Mouse (Mus musculus): ENCODE data around the gene Tmprss2. TPM values are rescaled to one million over a fixed set of nuclear protein-coding genes. Genes with fewer than 3 reads are reported as not detected.

Gene Tmprss2
- polyA plus RNA-seq, 1 experiment from 2014 or later: 22.1 TPM

- H3K4me1 ChIP-seq (replicated peaks; ENCODE audit: control insufficient read depth, insufficient read depth, low read length): peaks cover 9% of the 10 kb centered on the region; the same call in 1 of the 2 replicates
- no peaks in the 10 kb centered on the region for H3K9me3 ChIP-seq (ENCODE audit: control insufficient read depth)
- H3K4me2 ChIP-seq (replicated peaks; ENCODE audit: low read depth): peak overlapping the region; percentile 82
- H3K9ac ChIP-seq (ENCODE audit: low read depth, low read length): peak overlapping the region; percentile 58; the same call in 1 of the 2 replicates
- peaks cover 42% of the 10 kb centered on the region for H3K27me3 ChIP-seq (replicated peaks; ENCODE audit: control insufficient read depth, insufficient read depth, low read length)
- no peaks in the 10 kb centered on the region for H3K36me3 ChIP-seq (ENCODE audit: control insufficient read depth, insufficient read depth)
- no peak for ATAC-seq
- no peak for TF ChIP-seq CTCF (IDR thresholded peaks at IDR 0.05; ENCODE audit: low read depth)
- 6% methylated on average over 20 of the region's 20 CpGs for WGBS
- peak overlapping the region; percentile 50; the same call in 1 of the 2 replicates for H3K27ac ChIP-seq (ENCODE audit: low read depth, low read length)
- peak overlapping the region; percentile 52 for H3K4me3 ChIP-seq (ENCODE audit: low read depth, low read length)
Observed at GRCm38 (mm10) chr16:97610246-97610645, 749 bp downstream of the Tmprss2 start.

GRCm38 (mm10) chr16:97609676-97610075 lies 1.3 kb downstream of the Tmprss2 start:
- peak overlapping the region; percentile 52 for H3K4me3 ChIP-seq (ENCODE audit: low read depth, low read length)
- no peak for TF ChIP-seq CTCF (IDR thresholded peaks at IDR 0.05; ENCODE audit: low read depth)
- 0 out of 2 replicates have a peak overlapping the region, but pooled peaks have one; percentile 50 for H3K27ac ChIP-seq (ENCODE audit: low read depth, low read length)
- H3K9me3 ChIP-seq (ENCODE audit: control insufficient read depth): no peaks in the 10 kb centered on the region
- no peaks in the 10 kb centered on the region for H3K36me3 ChIP-seq (ENCODE audit: control insufficient read depth, insufficient read depth)
- no peak for ATAC-seq
- peaks cover 9% of the 10 kb centered on the region; the same call in 1 of the 2 replicates for H3K4me1 ChIP-seq (replicated peaks; ENCODE audit: control insufficient read depth, insufficient read depth, low read length)
- 63% methylated on average over 2 of the region's 2 CpGs for WGBS
- 0 out of 2 replicates have a peak overlapping the region, but pooled peaks have one; percentile 58 for H3K9ac ChIP-seq (ENCODE audit: low read depth, low read length)
- peaks cover 40% of the 10 kb centered on the region for H3K27me3 ChIP-seq (replicated peaks; ENCODE audit: control insufficient read depth, insufficient read depth, low read length)
- H3K4me2 ChIP-seq (replicated peaks; ENCODE audit: low read depth): peak overlapping the region; percentile 82

DNA sequence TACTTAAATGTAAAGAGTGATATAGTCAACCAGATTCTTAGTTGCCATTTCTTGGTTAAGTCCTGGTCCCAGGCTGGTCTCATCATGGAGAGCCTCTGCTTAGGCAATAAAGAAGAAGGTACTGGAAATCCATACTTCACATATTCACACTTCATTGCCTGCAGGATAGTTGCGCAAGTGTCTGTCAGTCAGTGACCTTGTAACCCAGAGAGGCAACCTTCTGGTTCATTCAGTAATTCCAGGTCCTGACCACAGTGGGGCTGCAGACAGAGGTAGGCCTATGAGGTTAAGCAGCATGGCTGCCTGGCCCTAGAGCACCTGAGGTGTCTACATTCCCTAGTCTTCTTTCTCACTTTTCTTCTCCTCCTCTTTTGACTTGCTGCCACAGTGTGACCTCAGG lies 3.0 kb downstream of the Tmprss2 start:
- Histone ChIP-seq H3K9me3 (ENCODE audit: control insufficient read depth) (no peaks in the 10 kb centered on the region), H3K4me3 (ENCODE audit: low read depth, low read length) (no peak overlapping the region), H3K4me2 (replicated peaks; ENCODE audit: low read depth) (no peak overlapping the region; the same call in 1 of the 2 replicates), H3K27ac (ENCODE audit: low read depth, low read length) (no peak overlapping the region), H3K4me1 (replicated peaks; ENCODE audit: control insufficient read depth, insufficient read depth, low read length) (peaks cover 9% of the 10 kb centered on the region; the same call in 1 of the 2 replicates), H3K9ac (ENCODE audit: low read depth, low read length) (no peak overlapping the region), H3K36me3 (ENCODE audit: control insufficient read depth, insufficient read depth) (peaks cover 4% of the 10 kb centered on the region; the same call in 1 of the 2 replicates), H3K27me3 (replicated peaks; ENCODE audit: control insufficient read depth, insufficient read depth, low read length) (peaks cover 37% of the 10 kb centered on the region)
- no peak for ATAC-seq
- TF ChIP-seq CTCF (IDR thresholded peaks at IDR 0.05; ENCODE audit: low read depth): no peak
- 71% methylated on average over 1 of the region's 1 CpGs for WGBS

GRCm38 (mm10) chr16:97606829-97607228 lies 4.2 kb downstream of the Tmprss2 start:
- peak overlapping the region; percentile 12; the same call in 1 of the 2 replicates for H3K4me3 ChIP-seq (ENCODE audit: low read depth, low read length)
- no peaks in the 10 kb centered on the region for H3K9me3 ChIP-seq (ENCODE audit: control insufficient read depth)
- H3K27me3 ChIP-seq (replicated peaks; ENCODE audit: control insufficient read depth, insufficient read depth, low read length): peaks cover 37% of the 10 kb centered on the region
- 36% methylated on average over 2 of the region's 2 CpGs for WGBS
- TF ChIP-seq CTCF (IDR thresholded peaks at IDR 0.05; ENCODE audit: low read depth): no peak
- ATAC-seq: peak; percentile 14; the same call in 1 of the 2 replicates
- peak overlapping the region; percentile 64 for H3K27ac ChIP-seq (ENCODE audit: low read depth, low read length)
- H3K9ac ChIP-seq (ENCODE audit: low read depth, low read length): no peak overlapping the region
- peaks cover 7% of the 10 kb centered on the region; the same call in 1 of the 2 replicates for H3K4me1 ChIP-seq (replicated peaks; ENCODE audit: control insufficient read depth, insufficient read depth, low read length)
- peak overlapping the region; percentile 48 for H3K4me2 ChIP-seq (replicated peaks; ENCODE audit: low read depth)
- H3K36me3 ChIP-seq (ENCODE audit: control insufficient read depth, insufficient read depth): peaks cover 4% of the 10 kb centered on the region; the same call in 1 of the 2 replicates

DNA sequence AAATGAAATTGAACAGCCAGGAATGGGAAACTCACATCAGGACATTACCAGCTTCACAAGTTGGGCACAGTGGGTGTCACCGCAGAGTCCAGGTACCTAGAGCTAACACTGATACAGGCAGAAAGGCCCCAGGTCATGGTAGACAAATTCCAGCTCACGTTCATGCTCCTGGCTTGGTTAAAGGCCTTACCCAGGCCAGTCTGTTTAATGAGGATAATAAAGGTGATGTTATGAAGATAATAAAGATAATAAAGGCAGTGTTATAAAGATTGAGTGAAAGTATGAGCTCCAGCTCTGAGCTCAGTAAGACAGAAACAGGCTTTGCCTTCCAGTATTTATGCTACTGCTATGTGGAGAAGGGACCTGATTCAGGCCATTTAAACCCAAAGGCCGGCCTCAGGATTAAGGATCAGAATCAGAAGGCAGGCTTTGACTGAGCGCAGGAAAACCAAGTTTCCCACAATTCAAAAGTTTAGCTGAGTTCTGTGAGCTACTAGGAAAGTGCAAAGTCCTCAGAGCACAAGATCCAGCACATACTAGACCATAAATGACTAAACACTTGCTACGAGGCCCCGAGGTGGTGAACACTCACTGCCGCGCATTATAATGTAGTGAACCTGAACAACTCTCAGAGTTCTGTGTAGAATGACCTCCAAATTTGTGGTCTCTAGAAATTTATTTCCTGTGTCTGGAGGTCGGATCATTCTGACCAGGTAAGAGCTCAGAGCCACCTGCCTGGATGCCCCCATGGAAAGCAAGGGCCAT lies 4.9 kb downstream of the Tmprss2 start:
- WGBS: 35% methylated on average over 9 of the region's 9 CpGs
- Histone ChIP-seq H3K36me3 (ENCODE audit: control insufficient read depth, insufficient read depth) (peaks cover 4% of the 10 kb centered on the region; the same call in 1 of the 2 replicates), H3K27me3 (replicated peaks; ENCODE audit: control insufficient read depth, insufficient read depth, low read length) (peaks cover 33% of the 10 kb centered on the region), H3K9ac (ENCODE audit: low read depth, low read length) (no peak overlapping the region), H3K9me3 (ENCODE audit: control insufficient read depth) (no peaks in the 10 kb centered on the region), H3K4me1 (replicated peaks; ENCODE audit: control insufficient read depth, insufficient read depth, low read length) (peaks cover 7% of the 10 kb centered on the region; the same call in 1 of the 2 replicates), H3K4me3 (ENCODE audit: low read depth, low read length) (peak overlapping the region; percentile 12; the same call in 1 of the 2 replicates), H3K4me2 (replicated peaks; ENCODE audit: low read depth) (peak overlapping the region; percentile 48), H3K27ac (ENCODE audit: low read depth, low read length) (peak overlapping the region; percentile 75)
- ATAC-seq: peak; percentile 89
- TF ChIP-seq CTCF (IDR thresholded peaks at IDR 0.05; ENCODE audit: low read depth): no peak

DNA sequence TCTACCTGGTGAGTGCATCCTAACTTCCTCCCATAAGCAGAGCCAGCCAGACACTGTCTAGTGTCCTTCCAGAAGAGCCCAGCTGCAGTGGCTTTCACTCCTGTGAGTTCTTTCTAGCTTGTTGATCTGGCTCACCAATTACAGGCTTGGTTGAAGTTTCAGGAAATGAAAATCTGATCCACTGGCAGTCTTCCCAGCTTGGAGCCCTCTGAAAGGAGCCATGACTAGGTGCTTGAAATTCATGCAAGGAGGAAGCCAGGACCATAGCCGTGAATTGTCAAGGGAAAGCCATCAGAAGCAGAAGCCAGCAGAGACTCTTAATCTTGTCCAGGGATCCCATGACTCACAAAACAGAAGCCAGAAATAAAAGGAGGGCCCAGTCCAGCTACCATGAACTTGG lies 8.7 kb downstream of the Tmprss2 start:
- Histone ChIP-seq H3K4me2 (replicated peaks; ENCODE audit: low read depth) (no peak overlapping the region), H3K9me3 (ENCODE audit: control insufficient read depth) (no peaks in the 10 kb centered on the region), H3K4me1 (replicated peaks; ENCODE audit: control insufficient read depth, insufficient read depth, low read length) (peaks cover 4% of the 10 kb centered on the region; the same call in 1 of the 2 replicates), H3K4me3 (ENCODE audit: low read depth, low read length) (no peak overlapping the region), H3K36me3 (ENCODE audit: control insufficient read depth, insufficient read depth) (peaks cover 4% of the 10 kb centered on the region; the same call in 1 of the 2 replicates), H3K27ac (ENCODE audit: low read depth, low read length) (no peak overlapping the region), H3K27me3 (replicated peaks; ENCODE audit: control insufficient read depth, insufficient read depth, low read length) (0 out of 2 replicates have a peak, but pooled peaks cover 7% of the 10 kb centered on the region), H3K9ac (ENCODE audit: low read depth, low read length) (no peak overlapping the region)
- 62% methylated on average over 1 of the region's 1 CpGs for WGBS
- TF ChIP-seq CTCF (IDR thresholded peaks at IDR 0.05; ENCODE audit: low read depth): no peak
- no peak for ATAC-seq

Data from intestine, postnatal 0 days (tissue).